Mouse (Mus musculus): Measurements from ENCODE around the gene Rrn3.

- TF ChIP-seq POLR2A (IDR thresholded peaks at IDR 0.05; ENCODE audit: low read depth, low read length) (peak; percentile 77), CTCF (IDR thresholded peaks at IDR 0.05; ENCODE audit: extremely low read depth, insufficient read length, insufficient replicate concordance, low read depth, low read length) (no peak)
Observed at GRCm38 (mm10) chr16:13780353-13781036, at the start of gene Rrn3.
